8 mouse cellular contexts compared by ENCODE assay signal in genomic region chr8:47242207-47243004, GRCm38 (mm10).
DNase-seq lines count a peak whose midpoint lies in the region; ATAC-seq and TF ChIP-seq lines count a peak whose summit lies in the region.

No protein-coding gene starts in this region.

- WGBS in embryonic facial prominence, embryonic 10.5 days: 20% methylated on average over 17 of the region's 17 CpGs
- WGBS in intestine, embryonic 14.5 days: 24% methylated on average over 17 of the region's 17 CpGs

- intact Hi-C loops in left cerebral cortex, adult 2 months (cut with DNase I): loop anchor here (1.0 kb wide), 1 partner anchor 46 kb away; no protein-coding TSS in a partner anchor

- peak overlapping the region; percentile 49 for H3K4me3 ChIP-seq in embryonic facial prominence, embryonic 10.5 days
- peak overlapping the region; percentile 27 for H3K4me3 ChIP-seq in intestine, embryonic 14.5 days (ENCODE audit: low read depth, low read length)
- H3K4me3 ChIP-seq in left cerebral cortex, adult 2 months: peak overlapping the region; percentile 18

- peak overlapping the region; percentile 57 for H3K4me2 ChIP-seq in intestine, embryonic 14.5 days (ENCODE audit: low read length)

- DNase-seq in adrenal gland, postnatal 14 days: peak; percentile 77
- peak; percentile 88 for DNase-seq in embryonic facial prominence, embryonic 10.5 days (ENCODE audit: low spot score)
- DNase-seq in gonadal fat pad, adult 2 months (ENCODE audit: low read depth): peak; percentile 75
- DNase-seq in intestine, embryonic 14.5 days (ENCODE audit: low spot score): peak; percentile 67
- DNase-seq in left cerebral cortex, adult 2 months (ENCODE audit: extremely low spot score in 1 of 2, low spot score in 2 of 2): peak; percentile 51 to 75
- DNase-seq in lung, postnatal 36 days: peak; percentile 75
- DNase-seq in right cerebral cortex, adult 18-20 months: peak; percentile 86

- H3K9ac ChIP-seq in intestine, embryonic 14.5 days (ENCODE audit: low read length): peak overlapping the region; percentile 10; the same call in 1 of the 2 replicates

- no peak for TF ChIP-seq CTCF in left cerebral cortex, adult 2 months (IDR thresholded peaks at IDR 0.05)

- no peaks in the 10 kb centered on the region for H3K36me3 ChIP-seq in embryonic facial prominence, embryonic 10.5 days (replicated peaks)
- H3K36me3 ChIP-seq in intestine, embryonic 14.5 days (ENCODE audit: control insufficient read depth, insufficient read depth, low read length): no peaks in the 10 kb centered on the region

- no peaks in the 10 kb centered on the region for H3K9me3 ChIP-seq in embryonic facial prominence, embryonic 10.5 days
- H3K9me3 ChIP-seq in intestine, embryonic 14.5 days (ENCODE audit: control insufficient read depth, low read length): no peaks in the 10 kb centered on the region

- H3K27me3 ChIP-seq in embryonic facial prominence, embryonic 10.5 days (replicated peaks; ENCODE audit: low read depth, poor library complexity, severe bottlenecking): no peaks in the 10 kb centered on the region
- H3K27me3 ChIP-seq in intestine, embryonic 14.5 days (replicated peaks; ENCODE audit: control insufficient read depth, insufficient read depth, low read length): no peaks in the 10 kb centered on the region

- peaks cover 54% of the 10 kb centered on the region for H3K4me1 ChIP-seq in embryonic facial prominence, embryonic 10.5 days
- H3K4me1 ChIP-seq in intestine, embryonic 14.5 days (replicated peaks; ENCODE audit: control insufficient read depth, insufficient read depth, low read length): peaks cover 32% of the 10 kb centered on the region

- ATAC-seq in intestine, embryonic 14.5 days (replicated peaks; ENCODE audit: low FRiP score, low TSS enrichment, low read depth): peak; percentile 93
- no peak for ATAC-seq in activated CD4-positive, CD25-positive, alpha-beta regulatory T cell, adult 4 months

- peak overlapping the region; percentile 78 for H3K27ac ChIP-seq in embryonic facial prominence, embryonic 10.5 days (replicated peaks)
- peak overlapping the region; percentile 62; the same call in 1 of the 2 replicates for H3K27ac ChIP-seq in intestine, embryonic 14.5 days (ENCODE audit: low read depth)
- H3K27ac ChIP-seq in left cerebral cortex, adult 2 months: peak overlapping the region; percentile 71
